Mouse (Mus musculus): ENCODE data around the gene Stag1.

The Stag1 gene

DNA sequence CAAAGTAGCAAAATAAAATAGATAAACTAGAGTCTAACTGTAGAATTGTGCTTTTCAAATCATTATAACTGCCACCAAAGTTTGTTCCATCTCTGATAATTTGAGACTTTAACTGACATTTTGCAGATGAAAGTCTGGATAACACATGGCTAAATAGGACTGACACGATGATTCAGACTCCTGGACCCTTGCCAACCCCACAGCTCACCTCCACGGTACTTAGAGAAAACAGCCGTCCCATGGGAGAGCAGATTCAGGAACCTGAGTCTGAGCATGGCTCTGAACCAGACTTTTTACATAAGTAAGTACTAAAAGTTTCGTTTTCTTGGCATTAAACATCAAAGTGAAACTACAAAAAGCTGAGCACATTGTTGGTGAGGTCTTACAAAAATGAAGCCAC is 353.9 kb downstream of the Stag1 start:
- no peak for DNase-seq (ENCODE audit: low read depth, low spot score)

DNA sequence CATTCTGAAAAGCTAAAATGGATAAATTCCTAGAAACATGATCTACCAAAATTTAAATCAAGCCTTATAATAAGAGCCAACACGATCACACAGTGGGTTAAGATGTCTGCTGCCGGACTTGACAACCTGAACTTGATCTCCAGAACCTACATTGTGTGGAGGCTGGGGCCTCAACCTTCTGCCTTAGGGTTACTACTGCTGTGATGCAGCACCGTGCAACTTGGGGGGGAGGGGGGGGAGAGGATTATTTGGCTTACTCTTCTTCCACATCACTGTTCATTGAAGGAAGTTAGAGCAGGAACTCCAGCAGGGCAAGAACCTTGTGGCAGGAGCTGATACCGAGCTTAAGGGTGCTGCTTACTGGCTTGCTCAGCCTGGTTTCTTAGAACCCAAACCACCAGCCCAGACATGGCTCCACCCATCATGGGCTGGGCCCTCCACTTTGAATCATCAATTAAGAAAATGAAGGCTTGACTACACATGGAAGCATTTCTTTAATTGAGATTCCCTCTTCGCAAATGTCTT is 365.4 kb downstream of the Stag1 start:
- DNase-seq (ENCODE audit: low read depth, low spot score) = no peak

DNA sequence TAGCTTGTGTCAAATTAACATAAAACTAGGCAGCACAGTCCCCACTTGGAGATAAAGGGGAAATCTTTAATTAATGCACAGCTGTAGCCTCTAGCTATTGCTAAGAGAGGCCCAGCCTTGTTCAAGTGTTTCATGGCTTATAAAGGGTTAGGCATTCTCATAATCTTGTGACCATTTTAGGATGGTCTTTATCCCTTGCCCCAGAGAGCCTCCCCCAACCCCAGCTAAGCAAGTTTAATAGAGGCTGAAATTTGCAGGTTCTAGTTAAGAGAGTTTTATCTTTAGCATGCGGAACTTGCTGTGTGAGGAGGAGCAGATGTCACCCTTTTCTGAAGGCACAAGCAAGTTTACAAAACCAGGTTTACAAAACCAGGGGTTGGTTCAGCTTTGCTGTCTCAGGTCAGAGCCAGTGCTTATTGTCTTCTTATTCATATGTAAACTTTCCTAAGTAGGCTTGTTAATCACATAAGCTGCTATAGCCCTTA is 365.9 kb downstream of the Stag1 start:
- peak; percentile 18 for DNase-seq (ENCODE audit: low read depth, low spot score)

DNA sequence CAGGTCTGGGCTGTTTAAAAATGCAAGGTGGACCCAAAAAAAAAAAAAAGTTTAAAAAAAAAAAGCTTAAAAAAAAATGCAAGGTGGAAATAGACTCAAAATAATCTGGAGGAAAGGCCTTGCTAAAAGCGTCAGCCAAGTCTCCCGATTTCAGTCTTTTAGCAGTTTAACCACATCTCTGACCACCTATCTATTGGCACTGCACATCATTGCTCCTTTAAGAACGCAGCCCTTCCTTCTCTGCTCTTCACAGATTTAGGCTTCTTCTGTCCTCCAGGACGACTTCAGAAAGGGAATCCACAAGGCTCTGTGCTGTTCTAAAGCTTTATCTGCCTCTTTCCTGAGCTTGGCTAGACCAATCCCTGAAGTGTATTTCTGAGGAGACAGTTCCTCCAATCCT is 366.5 kb downstream of the Stag1 start:
- DNase-seq (ENCODE audit: low read depth, low spot score) = no peak

DNA sequence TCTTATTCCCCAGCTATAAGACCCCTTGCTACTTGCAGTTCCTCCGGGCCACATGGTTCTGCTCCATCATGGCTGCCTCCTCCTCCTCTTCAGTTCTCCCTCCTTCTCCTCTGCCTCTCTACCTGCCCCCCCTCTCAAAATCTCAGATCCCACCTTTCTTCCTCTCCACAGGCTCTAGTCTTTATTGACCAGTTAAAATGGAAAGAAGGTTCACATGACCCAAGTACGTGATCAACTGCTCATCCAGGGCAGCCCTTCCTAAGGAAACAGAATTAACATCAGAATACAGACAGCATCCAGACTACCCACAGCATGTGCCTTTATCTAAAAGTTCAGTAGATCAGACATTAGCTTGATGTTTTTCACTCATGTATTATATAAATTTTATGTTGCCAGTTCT is 371.9 kb downstream of the Stag1 start:
- no peak for DNase-seq (ENCODE audit: low read depth, low spot score)

DNA sequence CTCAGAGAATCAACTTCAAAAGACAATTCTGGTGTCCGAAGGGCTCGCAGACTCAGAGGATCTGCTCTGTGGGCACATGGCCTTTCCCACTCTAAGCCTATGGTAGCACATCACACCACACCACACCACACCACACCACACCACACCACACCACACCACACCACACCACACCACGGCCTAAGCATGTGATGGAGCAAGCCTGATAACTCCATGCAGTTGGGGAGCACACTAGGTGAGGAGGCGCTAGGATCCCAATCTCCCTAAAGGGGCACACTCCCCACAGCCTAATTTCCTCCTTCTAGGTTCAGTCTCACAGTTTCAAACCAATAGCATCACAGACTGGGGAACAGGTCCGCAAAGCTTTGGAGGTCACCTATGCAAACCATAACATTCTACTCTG is 381.1 kb downstream of the Stag1 start:
- DNase-seq (ENCODE audit: low read depth, low spot score) = no peak

DNA sequence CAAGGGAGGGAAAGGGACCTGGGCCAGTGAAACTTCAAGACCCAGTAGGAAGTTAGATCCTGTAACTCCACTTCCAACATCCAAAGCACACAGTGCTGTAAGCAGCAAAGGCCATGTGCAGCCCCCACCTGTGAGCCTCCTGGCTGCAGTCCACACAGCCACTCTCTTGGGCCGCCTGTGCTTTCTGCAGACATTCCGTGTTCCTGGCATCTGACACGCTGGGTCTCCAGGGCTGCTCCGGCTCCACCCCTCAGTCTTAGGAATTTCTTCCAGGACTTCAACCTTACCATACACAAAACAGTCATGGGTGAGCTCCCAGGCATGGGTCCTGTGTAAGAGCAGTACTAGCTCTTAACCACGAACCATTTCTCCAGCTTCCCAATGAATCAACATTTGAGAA is 381.7 kb downstream of the Stag1 start:
- DNase-seq (ENCODE audit: low read depth, low spot score) = no peak

DNA sequence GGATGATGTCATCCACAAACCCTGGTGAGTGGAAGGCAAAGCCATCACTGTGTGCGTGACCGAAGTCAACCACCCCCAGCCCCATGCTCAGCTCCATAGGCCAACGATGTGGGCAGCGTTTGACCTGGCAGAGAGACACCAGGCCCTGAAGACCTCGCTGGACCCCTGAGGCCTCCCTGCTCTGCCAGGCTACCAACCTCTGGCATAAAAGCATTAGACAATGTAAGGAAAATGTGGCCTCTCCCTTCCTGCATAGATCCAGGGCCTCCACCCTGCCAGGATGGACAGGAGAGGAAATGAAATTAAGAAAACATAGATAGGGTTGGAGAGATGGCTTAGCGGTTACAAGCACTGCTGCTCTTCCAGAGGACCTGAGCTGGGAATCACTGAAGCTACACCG is 385.2 kb downstream of the Stag1 start:
- DNase-seq (ENCODE audit: low read depth, low spot score) = no peak

DNA sequence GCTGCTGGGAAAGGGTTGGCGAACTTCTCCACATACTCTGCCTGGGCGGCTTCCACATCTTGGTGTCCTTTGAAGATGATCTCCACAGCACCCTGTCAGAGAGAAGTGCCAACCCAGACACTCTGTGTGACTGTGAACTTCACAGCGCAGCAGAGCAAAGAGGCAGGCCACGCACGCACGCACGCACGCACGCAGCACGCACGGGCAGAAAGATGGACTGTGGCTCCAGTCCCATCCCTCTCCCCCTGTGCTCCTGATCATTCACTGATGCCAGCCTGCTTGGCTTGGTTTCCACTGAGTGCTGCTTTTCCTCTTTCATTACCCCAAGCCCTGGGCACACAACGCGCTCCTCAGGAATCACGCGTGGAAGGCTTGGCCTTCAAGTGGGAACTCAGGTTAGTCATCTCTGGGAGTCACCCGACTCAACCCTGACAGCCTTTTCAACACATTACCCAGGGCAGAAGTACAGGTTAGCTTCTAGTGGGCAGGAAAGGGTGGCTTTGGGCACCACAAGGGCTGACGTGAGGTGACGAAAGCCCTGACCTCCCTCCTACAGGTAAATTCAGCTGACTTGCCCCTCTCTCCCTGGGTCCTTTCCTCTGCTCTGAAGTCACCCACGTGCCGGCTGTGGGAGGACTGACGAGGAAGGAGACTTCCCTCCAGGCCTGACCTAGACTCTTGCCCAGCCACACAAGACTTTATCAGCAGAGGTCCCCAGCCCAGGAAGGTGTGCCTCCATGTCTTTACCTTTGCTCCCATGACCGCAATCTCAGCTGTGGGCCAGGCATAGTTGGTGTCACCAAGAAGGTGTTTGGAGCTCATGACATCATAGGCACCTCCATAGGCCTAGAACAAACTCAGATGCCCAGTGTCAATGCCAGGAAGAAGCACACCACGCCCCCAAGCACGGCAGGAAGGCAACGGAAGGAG is 387.0 kb downstream of the Stag1 start:
- DNase-seq (ENCODE audit: low read depth, low spot score) = no peak

DNA sequence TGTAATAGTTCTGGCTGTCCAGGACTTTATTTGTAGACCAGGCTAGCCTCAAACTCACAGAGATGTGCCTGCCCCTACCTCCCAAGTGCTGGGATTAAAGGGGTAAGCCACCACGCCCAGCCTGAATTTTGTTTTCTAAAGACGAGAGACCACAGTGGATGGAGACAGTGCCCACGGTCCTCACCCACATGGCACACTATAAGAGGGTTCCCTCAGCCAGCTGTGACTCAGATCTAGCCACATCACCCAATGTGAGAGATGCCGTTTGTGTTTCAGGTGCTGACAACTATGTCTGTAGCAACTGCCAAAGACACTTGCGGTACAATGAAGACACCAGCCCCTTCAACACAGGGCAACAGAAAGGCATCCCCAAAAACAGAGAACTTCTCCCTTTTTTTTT is 389.4 kb downstream of the Stag1 start:
- no peak for DNase-seq (ENCODE audit: low read depth, low spot score)

DNA sequence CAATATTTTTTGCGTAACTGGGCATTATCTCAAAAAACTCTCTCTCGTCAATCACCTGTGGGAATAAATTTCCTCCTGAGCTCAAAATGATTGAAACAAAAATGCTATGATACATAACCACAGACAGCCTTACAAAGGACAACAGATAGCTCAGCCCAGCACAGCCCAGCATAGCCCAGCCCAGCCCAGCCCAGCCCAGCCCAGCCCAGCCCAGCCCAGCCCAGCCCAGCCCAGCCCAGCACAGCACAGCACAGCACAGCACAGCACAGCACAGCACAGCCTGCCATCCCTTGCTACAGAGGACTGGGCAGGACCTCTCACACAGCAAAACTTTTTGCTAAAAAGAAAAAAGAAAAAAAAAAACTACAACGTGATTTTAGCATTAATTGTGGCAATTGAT is 390.3 kb downstream of the Stag1 start:
- no peak for DNase-seq (ENCODE audit: low read depth, low spot score)

DNA sequence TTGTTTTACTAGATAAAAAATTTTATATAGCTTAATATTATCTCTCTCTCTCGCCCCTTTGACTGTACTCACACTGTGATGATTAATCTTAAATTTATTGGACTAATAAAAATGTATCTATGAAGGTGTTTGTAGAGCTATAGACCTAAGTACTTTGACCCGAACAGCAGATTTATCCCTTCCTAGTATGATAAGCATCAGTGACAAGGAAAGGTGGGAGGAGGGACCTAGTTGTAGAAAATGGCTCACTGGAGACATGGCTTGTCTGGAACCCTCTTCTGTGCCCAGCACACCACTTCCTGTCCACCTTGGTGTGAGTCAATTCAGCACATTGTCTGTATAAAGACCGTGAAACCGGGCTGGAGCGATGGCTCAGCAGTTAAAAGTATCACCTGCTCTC is 393.0 kb downstream of the Stag1 start:
- no peak for DNase-seq (ENCODE audit: low read depth, low spot score)

DNA sequence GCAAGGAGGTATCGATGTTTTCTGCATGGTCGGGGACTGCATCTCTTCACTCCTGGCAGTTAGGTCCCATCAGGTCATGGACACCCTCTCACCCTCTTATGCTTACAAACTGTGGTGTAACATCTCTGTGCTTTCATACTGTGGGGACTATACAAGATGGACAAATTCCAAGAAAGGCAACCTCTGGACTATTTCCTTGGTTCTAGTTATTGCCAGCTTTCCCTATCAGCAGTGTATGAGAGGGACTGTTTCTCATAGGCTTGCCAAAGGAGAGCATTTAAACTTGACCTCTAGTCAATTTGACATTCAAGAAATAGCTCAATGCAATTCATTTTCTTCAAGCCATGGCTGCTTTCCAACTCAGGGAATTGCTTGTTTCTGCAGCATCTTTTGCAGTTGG is 393.7 kb downstream of the Stag1 start:
- no peak for DNase-seq (ENCODE audit: low read depth, low spot score)

DNA sequence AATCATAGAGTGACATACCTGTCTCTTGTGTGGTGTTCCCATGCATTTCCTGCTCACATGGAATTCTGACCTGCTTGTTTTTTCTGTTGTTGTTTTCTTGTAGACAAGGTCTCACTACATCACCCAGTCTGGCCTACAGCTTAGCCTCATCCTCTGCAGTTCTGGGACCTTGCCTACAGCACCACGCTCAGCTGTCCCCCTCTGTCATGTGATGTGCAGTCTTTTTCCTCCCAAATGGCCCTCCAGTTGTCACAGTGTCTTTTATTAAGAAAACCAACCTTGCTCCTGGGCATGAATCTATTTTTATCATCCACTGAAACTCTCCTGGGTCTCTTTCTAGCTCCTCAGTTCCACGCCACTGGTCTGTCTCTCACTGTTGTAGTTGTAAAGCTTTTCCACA is 394.6 kb downstream of the Stag1 start:
- no peak for DNase-seq (ENCODE audit: low read depth, low spot score)

DNA sequence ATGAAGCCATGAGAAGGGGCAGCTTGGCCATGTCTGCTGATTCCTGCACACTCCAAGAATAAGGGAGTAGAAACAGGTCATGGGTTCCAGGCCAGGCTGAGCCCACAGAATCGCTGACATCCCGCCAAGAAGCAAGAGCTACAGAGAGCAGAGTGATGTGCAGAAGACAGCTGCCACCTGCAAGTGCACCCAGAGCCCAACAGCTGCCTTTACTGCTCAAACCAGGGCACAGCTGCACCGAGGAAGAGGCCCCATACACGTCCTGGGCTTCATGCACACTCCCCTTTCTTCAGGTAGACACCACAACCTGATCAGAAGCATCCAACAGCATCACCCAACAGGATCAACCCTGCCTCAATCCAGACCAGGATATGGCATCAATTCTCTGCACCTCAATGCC is 396.3 kb downstream of the Stag1 start:
- no peak for DNase-seq (ENCODE audit: low read depth, low spot score)

DNA sequence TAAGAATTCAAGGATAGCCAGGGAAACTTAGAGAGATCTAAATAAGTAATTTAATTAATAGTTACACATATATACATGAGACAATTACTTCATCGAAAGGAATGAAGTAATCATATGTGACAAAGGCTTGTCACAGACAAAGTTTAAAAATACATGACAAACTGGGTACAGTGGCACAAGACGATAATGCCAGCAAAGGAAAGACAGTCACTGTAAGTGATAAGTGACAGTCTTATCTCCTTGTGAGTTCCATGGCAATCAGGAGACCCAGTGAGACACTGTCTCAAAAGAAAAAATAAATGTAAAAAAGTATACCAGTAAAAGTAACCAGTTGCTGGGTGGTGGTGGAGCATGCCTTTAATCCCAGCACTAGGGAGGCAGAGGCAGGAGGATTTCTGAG is 399.5 kb downstream of the Stag1 start:
- no peak for DNase-seq (ENCODE audit: low read depth, low spot score)

DNA sequence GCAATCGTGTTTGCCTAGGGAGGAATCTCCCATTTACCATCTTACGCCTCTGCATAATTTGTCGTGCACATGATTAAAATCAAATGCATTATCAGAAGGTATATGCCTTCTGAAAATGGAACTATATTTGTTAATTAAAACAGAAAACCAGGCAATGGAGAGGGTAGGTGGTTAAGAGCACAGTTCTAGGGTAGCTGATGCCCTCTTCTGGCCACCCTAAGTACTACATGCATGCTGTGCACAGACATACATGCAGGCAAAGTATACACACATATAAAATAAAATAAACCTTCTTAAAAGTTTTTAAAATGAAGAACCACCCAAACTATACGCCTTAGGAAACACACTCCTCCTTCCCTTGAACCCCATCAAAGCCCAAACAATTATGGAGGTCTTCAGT is 404.5 kb downstream of the Stag1 start:
- no peak for DNase-seq (ENCODE audit: low read depth, low spot score)

DNA sequence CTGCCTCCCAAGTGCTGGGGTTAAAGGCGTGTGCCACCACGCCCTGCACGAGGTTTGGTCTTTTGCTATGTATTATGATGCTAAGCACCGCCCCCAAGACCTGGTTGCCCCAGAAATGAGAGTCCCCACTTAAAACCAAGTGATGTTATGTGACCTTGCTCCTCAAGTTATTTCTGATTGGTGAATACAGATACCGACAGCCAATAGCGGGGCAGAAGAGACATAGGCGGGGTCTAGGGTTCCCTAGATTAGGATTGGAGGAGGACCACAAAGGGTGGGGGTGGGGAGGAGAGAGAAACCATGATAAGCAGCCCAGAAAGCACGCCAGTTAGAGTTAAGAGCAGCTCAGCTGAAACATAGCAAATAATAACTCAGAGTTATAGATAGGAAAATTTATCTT is 405.2 kb downstream of the Stag1 start:
- DNase-seq (ENCODE audit: low read depth, low spot score) = no peak

DNA sequence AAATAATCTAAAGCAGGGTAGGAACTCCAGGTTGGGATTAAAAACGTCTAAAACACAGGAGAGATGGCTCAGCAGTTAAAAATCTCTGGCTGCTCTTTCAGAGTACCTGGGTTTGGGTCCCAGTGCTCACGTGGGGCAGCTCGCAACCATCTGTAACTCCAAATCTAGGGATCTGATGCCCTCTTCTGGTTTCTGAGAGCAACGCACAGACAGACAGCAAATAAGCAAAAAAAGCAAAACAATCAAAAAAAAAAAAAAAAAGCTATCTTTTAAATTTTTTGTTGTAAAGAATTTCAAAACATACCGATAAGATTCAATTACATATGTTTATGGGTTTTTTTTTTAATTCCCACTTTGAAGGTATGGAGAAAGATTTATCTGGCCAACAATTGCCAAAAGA is 405.7 kb downstream of the Stag1 start:
- no peak for DNase-seq (ENCODE audit: low read depth, low spot score)

DNA sequence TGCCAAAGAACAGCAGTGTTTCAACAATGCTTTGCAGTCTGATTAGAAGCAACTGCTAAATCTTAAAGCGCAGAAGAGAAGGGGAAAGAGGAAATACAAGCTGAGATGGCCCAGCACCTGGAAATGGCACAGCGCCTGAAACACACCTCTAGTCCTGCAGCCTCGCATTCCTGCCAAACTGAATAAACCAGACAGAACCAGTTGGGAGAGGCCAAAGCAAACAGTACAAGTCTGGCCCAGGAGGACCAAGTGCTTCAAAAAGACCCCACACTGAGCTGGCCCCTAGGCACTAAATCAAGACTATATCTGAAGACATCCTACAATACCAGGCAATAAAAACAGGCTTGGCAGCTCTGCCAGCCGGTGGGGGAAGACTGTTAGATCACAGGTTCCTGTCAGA is 408.3 kb downstream of the Stag1 start:
- no peak for DNase-seq (ENCODE audit: low read depth, low spot score)
